Mouse (Mus musculus) monocyte, adult 2 months (primary cell): ENCODE measurements at regions not wholly inside any gene's neighbourhood (a gene's known extent, or its start where the extent isn't known, plus 50 kb on each side); places are given as distances from the start of the nearest gene placed in this dataset.
"Not testable (repeated sequence)": the region's sequence is repeated elsewhere in the genome, so short reads cannot be mapped to it uniquely, and the experiment has no call there.

ENCODE experiments used
- DNase-seq, 2 experiments: peaks; one replicate each; pipeline ENCODE4 v3.0.0; 2022; ENCODE audit warnings: low spot score in 2 of 2, low read depth in 1 of 2

DNA sequence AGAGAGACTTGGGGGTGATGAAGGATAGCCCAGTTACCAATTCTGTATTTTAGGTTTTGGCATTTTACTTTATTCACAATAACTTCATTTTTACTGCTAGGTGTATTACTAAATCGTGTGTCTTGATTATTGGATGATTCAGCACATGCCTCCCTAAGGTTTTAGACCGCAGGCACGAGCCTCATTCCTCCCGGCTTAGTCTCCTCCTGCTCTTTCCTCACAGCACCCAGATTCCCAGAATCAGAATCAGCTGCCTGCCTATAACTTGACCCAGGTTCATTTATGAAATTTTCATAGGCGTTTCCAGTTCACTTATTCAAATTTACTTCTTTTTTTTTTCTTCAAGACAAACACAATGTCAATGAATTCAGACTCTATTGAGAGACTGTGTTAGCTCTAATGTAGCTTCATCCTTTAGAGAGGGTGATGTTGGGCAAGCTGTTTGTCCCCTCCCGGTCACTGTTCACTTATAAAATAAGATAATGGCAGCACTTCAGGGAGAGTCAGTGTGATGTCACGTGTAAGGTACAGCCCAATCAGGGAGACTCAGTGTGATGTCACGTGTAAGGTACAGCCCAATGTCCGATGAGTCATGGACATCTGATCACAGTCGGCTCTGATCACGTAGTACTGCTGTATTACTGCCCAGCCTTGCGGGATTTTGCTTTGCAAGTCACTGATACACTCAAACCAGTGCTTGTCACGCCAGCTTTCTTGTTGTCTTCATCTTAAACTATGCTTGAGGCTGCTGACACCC is 127.6 kb upstream of the Daam1 start:
- DNase-seq = no peak

DNA sequence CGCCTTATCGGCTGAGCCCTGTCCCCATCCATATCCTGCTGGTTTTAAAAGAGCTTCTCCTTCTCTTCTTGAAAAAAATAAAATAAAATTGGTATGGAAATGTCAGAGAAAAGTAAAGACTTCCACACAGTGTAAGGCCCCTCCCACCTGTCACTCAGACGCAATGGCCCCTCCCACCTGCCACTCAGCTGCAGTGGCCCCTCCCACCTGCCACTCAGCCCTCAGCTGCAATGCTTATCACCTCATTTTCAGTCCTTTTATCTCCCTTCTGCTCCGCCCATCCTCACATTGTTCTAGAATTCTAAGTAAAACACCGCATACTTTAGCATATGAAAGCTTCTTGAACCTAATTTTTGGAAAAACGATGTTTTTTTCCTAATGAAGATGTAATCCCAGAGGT is 126.4 kb upstream of the Daam1 start:
- DNase-seq = no peak

DNA sequence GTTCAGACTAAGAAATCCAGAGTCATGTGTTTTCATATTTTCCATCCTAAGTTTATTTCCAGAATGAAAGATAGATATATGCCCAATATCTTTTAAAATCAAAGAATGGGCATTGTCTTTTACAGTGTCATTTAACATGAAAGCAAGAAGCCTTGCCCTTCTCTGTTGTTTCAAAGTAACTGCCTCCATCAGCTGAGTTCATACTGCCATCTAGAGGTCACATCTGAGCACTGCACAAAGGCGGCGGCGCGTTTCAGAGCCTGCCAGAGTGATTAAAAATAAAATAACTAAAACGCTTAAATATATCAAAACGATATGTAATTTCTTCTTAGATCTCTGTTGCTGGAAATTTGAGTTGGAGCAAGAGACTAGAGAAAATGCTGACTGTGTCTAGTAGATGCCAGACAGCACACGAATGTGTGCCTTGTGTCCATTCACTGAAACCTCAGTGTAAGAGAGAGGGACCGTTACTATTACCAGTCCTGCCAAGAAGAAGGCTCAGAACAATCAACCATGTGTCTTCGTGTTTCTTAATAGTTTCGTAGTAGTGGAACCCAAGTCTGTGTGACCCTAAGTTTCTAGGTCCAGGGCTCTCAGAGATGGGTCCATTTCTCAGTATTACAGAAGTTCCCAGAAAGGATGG is 123.0 kb upstream of the Daam1 start:
- no peak for DNase-seq

DNA sequence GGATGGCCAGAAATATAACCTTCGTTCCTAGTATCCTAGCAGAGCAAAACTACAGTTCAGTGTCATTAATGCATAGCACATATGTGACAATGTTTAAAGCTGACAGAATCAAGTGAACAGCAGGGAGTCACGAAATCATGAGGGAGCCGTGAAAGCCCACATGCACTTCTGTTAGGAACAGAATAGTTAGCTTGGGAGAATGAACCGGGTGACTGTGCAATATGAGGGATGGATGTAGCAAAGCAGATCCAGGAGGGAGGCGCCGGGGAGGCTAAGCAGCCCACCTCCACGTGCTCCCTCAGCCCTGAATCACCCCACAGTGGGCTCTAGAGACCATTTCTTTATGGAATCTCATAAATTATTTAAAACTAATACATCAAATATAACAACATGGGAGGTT is 116.3 kb upstream of the Daam1 start:
- no peak for DNase-seq

DNA sequence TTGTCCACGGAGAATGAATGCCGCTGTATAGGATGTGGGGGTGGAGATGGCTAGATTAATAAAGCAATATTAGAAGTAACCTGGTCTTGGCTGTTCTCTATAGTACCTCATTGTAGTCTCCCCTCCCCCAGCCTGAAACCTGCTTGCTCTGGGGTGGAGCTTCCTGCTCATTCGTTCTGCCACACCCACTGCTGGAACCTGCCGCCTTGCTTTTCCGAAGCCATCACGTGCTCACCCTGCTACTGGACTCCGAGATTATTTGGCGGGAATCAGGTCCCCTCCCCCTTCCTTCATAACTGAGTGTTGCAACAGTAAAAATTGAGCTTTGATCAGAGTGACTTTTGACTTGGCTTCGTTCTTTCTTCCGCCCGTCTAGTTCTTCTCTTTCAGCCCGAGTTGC is 112.5 kb upstream of the Daam1 start:
- not testable (repeated sequence) for DNase-seq

DNA sequence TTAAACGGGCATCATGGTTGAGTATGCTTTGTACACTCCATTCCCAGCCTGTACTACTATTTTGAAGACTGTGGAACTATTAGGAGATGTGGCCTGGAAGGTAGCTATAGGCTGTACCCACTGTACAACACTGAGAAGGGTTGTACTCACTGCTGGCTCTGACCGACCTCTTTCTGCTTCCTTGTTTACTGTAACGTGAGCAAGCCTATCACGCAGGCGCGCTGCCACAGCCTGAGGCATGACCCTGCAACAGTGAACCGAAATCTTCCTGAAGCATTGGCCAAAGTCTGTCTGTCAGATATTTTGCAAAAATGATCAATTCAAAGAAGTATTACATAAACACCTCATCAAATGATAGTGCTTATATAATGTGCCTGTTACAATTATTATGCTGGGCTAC is 112.0 kb upstream of the Daam1 start:
- no peak for DNase-seq

DNA sequence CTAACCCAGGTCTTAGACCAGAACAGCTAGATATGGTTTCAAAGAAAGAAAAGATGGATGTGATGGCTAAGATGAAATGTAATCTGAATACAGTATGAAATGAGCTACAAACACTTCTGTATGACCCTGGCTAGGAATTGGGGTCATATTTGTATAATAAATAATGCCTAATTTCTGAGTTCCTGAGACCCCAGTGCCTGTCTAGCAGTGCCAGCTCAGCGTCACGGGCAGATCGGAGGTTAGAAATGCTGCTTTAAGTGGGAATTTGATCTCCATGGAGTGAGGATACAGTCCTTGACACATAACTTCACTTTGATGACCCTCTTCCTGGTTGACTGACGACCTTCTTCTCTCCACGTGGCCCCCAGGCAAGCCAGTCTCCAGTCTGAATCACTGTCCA is 105.7 kb upstream of the Daam1 start:
- no peak for DNase-seq

DNA sequence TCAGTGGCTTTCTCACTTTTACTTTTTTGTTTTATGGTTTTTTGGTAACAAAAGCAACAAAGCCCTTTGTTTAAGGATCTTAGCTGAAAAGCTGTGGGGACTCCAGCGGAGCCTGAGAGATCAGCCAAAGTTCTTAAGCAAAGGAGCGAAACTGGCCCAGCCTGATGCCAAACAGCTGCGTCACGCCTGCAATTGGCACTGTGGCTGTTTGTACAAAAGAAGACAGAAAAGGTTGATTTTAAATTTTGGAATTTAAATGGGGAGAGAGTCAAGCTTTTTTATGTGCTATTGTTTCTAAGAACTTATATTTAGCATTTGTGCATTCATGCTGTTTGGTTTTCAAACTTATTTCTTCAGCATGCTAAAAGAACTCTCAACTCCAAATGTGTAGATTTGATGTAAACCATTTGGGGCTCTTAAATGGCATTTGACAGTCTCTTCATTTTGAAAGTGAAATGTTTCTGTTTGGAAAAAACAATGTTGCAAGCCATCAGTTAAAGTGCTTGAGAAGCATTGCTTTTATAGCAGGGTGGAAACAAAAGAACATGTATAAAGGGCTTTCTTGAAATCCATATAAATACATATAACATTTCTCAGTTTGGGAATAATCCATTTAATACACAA is 105.1 kb upstream of the Daam1 start:
- DNase-seq = no peak

DNA sequence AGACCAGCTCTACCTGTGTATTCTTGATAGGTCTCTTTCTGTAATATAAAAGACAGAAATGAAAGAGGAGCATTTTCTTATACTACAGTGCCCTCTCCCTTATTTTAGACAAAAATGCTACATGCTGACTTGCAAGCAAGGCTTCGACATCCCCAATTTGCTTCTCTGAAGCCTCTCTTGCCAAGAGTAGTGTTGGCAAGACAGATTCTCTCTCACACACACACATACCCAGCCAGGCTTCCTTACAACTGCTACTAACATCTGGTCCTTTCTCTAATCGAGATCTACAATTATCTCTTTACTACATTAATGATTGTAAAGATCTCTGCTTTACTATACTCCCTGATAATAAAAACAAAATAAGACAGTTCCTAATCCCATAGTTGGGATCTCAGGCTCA is 87.5 kb upstream of the Daam1 start:
- DNase-seq = no peak

DNA sequence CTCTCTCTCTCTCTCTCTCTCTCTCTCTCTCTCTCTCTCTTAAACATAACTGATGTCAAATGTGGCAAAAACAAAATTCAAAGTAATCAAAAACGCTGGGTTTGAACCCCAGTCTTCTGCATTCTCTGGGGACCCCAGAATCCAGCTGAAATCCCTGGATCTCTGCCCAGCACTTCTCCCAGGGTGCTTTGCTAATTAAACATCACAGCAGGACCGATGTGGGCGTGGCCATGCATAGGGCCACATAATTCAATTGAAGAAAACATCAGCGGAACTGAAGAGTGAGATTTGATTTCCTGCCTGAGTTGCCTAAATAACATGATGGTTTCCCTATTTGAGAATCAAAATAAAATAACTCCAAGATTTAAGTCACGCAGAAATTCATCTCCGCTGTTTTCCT is 84.9 kb upstream of the Daam1 start:
- no peak for DNase-seq

DNA sequence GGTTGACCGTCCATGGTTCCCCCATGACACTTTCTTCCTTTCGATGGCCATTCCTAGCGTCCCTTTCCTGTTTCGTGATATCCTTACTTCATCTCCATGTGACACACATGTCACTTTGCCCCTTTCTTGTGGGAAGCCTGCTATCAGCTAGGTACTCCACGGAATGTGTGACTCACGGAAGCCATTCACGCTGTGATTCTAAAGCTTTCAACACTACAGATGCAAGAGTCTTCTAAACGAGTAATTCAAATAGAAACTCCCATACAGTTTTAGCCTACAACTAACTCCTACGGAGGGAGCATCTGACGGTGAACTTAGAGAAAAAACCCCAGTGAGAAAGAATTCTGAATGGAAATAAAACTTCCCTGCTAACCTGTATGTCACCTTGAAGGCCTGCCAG is 83.5 kb upstream of the Daam1 start:
- DNase-seq = no peak

DNA sequence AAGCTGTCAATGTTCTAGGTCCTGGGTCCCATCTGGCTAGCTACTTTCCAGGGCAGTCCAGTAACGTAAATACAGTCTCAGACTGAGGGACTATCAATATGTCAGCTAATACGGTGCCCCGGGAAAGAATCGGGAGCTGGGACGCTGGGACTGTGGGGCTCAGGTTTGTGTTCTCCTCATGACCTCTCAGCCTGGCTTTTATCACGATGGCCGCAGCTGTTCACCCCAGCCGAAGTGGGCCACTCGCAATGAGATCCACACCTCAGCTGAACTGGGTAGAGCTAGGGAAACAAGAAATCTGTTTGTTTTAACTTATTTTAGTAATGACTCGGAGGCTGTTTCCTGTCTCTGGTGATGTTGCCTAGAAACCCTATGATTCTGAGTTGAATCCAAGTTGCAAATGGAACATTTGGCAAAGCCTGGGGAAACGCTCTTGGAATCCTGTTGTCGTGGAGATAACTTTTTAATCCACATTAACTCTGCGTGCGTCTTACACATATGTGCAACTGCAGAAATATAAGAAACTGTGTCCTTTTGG is 83.0 kb upstream of the Daam1 start:
- no peak for DNase-seq

DNA sequence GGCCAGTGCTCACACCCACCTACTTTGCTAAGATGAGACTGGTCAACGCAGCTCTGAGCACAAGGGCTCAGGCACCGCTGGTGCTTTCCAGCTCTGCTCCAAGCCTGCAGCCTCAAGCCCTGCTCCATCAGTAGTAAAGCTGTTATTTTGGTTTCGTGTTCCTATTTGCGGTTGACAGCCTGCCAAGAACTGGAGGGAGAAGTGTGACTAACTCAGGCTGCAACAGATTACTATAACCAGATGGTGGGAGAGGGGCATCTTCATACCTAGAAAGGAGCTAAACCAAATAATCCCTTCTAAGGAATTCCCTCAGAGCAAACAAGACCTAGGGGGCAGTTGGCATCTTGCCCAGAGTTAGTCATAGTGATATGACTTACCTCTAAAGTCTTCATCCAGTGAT is 82.1 kb upstream of the Daam1 start:
- peak; percentile 6 to 18 for DNase-seq

DNA sequence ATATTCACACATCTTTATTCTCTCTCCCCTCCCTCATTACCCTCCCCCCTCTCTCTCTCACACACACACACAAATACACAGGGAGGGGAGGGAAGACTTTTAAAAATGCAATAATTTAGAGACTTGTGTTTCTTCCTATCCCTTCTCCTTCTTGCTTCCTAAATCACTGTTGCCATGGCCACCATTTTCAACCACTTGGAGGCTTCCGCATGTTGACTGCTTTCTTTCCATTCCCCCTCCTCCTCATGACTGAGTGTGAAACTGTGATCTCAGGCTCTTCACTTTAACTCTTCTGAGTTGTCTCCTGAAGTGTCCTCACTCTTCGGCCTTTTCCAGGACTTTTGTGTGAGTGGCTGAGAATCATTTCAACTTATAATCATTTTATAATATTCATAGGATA is 81.2 kb upstream of the Daam1 start:
- DNase-seq = no peak

DNA sequence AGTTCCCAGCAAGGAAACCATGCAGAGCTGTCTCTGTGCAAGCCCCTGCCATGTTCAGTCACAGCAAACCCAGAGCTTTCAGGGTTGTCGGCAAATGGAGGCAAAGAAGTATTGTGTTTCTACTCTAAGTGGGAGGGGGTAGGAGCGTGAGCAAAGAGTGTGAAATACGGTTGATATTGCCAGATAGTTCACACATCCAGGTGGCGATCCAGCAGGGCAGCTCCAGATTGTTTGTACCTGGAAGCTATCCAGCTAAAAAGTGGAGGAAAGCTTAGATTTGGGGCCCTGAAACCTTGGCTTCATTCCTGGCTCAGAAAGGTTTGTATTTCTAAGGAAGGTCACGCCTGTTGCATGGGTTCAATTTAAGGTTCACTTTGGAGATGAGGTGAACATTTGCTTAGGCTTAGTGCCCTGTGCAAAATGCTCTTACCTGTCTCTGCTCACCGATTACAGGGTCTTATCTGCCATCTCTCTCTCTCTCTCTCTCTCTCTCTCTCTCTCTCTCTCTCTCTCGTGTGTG is 78.1 kb upstream of the Daam1 start:
- DNase-seq = no peak

DNA sequence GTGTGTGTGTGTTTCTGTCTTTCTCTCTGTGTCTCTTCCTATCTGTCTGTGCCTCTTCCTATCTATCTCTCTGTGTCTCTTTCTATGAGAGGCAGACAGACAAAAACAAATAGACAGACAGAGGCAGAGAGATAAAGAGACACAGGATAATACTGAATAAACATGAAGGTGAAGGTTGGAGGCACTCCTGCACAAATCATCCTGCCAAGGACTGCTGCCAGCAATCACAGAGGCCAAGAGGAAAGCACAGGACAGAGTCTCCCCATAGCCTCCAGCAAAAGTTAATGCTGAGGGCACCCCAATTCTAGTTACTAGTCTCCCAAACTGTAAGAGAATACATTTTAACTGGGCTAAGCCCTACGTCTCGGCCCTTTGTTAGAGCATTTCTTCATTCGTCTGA is 77.6 kb upstream of the Daam1 start:
- DNase-seq = no peak

DNA sequence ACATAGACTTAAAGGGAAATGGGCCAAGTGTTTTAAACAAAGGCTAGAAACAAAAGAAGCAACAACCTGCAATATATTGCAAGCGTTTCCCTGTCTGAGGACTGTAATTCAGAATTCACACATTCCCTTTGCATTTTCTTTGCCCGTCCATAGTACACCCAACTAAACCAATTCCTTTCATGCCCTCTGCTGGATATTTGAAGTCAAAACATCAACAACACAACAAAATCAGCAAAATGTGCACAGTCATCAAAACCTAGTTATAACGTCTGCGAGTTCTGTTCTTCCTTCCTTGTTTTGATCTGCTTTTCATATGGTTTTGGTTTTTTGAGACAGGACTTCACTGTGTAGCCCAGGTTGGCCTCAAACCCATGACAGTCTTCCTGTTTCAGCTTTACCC is 67.7 kb upstream of the Daam1 start:
- no peak for DNase-seq

DNA sequence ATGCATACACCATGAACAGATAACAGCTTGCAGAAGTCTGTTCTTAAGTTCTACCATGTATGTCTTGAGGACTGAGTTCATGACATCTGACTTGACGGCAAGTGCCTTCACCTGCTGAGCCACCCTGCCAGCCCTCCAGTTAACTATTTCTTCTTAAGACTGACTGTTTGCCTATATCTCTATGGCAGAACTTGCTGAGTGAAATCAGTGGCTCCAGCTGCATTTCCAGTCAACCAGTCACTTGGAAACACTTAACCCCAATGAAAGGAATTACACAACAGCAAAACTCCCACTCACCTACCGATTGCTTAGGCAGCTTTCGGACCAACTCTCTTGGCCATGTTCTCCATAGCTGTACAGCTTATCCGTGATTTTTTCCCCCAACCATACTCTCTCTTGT is 64.8 kb upstream of the Daam1 start:
- no peak for DNase-seq

DNA sequence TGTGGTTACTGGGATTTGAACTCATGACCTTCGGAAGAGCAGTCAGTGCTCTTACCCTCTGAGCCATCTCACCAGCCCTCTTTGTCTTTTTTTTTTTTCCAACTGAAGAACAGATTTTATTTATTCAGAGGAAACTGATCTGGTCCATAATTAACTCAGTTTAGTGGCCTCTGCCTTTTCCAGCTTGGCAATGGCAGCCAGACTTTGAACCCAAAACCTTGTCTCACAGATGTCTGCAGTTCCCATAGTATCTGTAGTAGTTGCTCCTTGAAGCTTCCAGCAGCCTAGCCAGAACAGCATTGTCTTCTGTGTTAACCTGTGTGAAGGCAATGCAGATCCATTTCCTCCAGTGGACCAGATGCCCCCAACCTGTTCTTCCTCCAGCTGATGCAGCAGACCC is 64.2 kb upstream of the Daam1 start:
- DNase-seq = no peak

DNA sequence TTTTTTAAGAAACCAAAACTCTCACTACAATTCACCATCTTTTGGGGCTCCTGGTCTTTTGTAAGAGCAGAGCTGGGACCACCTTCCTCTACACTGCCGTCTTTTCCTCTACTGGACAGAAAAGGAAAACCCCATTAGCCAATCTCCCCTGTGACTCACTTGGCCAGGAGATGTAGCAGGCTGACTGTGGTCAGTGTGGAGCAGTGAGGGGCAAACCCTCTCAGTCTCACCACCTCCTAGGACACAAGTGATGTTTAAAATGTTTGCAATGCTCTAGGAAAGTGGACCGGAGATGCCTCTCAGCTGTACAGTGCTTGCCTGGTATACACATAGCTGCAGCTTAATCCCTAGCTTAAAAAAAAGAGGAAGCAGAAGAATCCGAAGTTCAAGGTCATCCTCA is 63.0 kb upstream of the Daam1 start:
- no peak for DNase-seq

DNA sequence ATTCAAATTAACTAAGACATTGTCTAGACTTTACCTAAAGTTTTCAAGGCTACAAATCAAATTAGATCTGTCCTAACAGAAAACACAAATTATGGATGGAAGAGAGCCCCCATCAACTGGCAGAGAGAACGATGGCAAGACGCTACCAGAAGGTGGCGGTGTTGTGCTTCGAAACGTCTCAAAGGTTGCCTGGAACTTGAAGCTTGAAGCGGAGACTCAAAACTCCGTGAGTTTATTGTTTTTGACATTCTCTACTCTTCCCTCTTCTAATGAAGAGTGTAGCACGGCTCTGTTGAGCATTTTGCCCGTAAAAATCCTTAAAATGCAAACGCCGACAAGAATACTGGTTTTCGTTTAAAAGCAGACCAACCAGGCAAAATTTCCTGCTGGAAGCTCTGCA is 62.4 kb upstream of the Daam1 start:
- peak; percentile 13 to 17 for DNase-seq

DNA sequence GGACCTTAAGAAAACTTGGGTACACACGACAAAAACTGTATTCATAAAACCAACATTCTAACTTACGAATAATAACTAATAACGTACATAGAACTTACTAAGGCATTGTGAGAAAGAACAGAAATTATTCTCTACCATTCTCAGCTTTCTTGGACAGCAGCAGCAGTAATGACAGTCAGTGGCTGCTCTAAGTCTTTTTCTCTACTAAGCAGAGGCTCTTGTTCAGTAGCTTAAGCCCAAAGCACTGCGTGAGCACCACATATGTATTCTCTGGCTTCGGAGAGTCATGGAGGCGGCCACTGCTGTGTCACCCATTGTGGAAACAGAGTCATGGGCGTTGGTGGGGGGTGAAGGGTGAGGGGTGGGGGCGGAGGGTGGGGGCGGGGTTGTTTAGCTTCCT is 62.0 kb upstream of the Daam1 start:
- DNase-seq = no peak
